Mouse (Mus musculus) midbrain, embryonic 16.5 days (tissue): Measurements from ENCODE around the gene Tmbim1. TPM values are rescaled to one million over a fixed set of nuclear protein-coding genes. Genes with fewer than 3 reads are reported as not detected.
"Not testable (repeated sequence)": the region's sequence is repeated elsewhere in the genome, so short reads cannot be mapped to it uniquely, and the experiment has no call there.

ENCODE experiments used
- ATAC-seq: fragments of 200-750 bp; cut with Nextera tagmentation; 2 replicates; pipeline ENCODE4 v1.8.0; 2017; ENCODE audit warnings: moderate TSS enrichment
- H3K27ac ChIP-seq: fragments of 300-500 bp; sonication (generic); 2 replicates; pipeline ENCODE4 v1.5.1; 2014; ENCODE audit warnings: mild to moderate bottlenecking, low read length, mixed read lengths
- H3K27me3 ChIP-seq: fragments of 300-500 bp; sonication (generic); 2 replicates; pipeline ENCODE4 v1.6.1; 2014; ENCODE audit warnings: low read depth, low read length, mixed read lengths; ENCODE audit not compliant: control insufficient read depth, insufficient read depth
- H3K36me3 ChIP-seq: fragments of 300-500 bp; sonication (generic); 2 replicates; pipeline ENCODE4 v1.6.1; 2014; ENCODE audit warnings: mild to moderate bottlenecking, low read length, moderate library complexity, mixed read lengths; ENCODE audit not compliant: control insufficient read depth, insufficient read depth
- H3K4me1 ChIP-seq: fragments of 300-500 bp; sonication (generic); 2 replicates; pipeline ENCODE4 v1.6.1; 2014; ENCODE audit warnings: mild to moderate bottlenecking, low read length, mixed read lengths; ENCODE audit not compliant: control insufficient read depth, insufficient read depth
- H3K4me2 ChIP-seq: fragments of 300-500 bp; sonication (generic); 2 replicates; pipeline ENCODE4 v1.6.1; 2014; ENCODE audit warnings: mild to moderate bottlenecking, low read length, mixed read lengths
- H3K4me3 ChIP-seq: fragments of 300-500 bp; sonication (generic); 2 replicates; pipeline ENCODE4 v1.5.1; 2014; ENCODE audit warnings: low read depth, mild to moderate bottlenecking, low read length, moderate library complexity, mixed read lengths
- H3K9ac ChIP-seq: fragments of 300-500 bp; sonication (generic); 2 replicates; pipeline ENCODE4 v1.6.1; 2014; ENCODE audit warnings: low read depth, low read length, mixed read lengths
- H3K9me3 ChIP-seq: fragments of 300-500 bp; sonication (generic); replicated peaks from 2 replicates; pipeline ENCODE4 v1.6.1; 2014; ENCODE audit warnings: mild to moderate bottlenecking, low read length, mixed read lengths; ENCODE audit not compliant: control insufficient read depth, poor library complexity, severe bottlenecking
- WGBS: fragments of 180-500 bp; shearing (Covaris S2); extraction: QIAGEN DNeasy Blood & Tissue Kit; methylation state at CpG from one replicate; pipeline ENCODE4 v1.1.7; 2014; 5-methylcytosine and 5-hydroxymethylcytosine counted together
- polyA plus RNA-seq: library from polyadenylated mRNA; unstranded; fragments of >200 nt; fragmentation: Nextera tagmentation; extraction: Ambion mirVana; gene quantifications from 2 replicates; pipeline ENCODE4 v1.2.1, GENCODE M21; 2015

The Tmbim1 gene
- polyA plus RNA-seq, 1 experiment from 2014 or later: 8.4 TPM

DNA sequence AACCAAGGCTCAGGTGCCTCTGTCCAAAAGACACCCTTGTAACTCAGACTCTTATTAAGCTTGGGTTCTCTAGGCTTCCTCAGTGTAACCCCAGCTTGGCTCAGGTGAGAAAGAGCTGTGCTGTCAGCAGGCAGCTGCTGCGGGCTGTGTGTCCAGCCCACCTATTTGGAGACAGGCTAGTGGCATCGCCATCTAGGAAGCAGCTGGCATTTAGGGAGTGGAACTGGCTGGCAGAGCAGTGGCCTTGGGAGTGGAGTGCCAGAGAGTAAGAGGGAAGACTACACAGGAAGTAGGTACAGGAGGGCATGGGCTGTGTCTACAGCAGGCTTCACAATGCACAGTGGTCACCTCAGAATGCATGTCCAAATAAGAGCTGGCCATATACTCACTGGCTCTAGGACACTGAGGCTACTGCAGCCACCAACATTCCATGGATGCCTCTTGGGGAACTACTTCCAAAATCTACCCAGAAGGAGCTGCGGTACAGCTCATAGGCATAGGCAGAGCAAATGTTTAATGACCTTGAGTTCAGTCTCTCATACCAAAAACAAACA lies 11.3 kb downstream of the Tmbim1 start:
- H3K9me3 ChIP-seq: no peaks in the 10 kb centered on the region
- H3K4me1 ChIP-seq: peaks cover 8% of the 10 kb centered on the region; the same call in 1 of the 2 replicates
- H3K4me2 ChIP-seq: no peak overlapping the region
- no peak for ATAC-seq
- 93% methylated on average over 3 of the region's 3 CpGs for WGBS
- H3K9ac ChIP-seq: no peak overlapping the region
- H3K4me3 ChIP-seq: no peak overlapping the region
- H3K27me3 ChIP-seq: no peaks in the 10 kb centered on the region
- no peaks in the 10 kb centered on the region; the same call in 1 of the 2 replicates for H3K36me3 ChIP-seq
- no peak overlapping the region for H3K27ac ChIP-seq

DNA sequence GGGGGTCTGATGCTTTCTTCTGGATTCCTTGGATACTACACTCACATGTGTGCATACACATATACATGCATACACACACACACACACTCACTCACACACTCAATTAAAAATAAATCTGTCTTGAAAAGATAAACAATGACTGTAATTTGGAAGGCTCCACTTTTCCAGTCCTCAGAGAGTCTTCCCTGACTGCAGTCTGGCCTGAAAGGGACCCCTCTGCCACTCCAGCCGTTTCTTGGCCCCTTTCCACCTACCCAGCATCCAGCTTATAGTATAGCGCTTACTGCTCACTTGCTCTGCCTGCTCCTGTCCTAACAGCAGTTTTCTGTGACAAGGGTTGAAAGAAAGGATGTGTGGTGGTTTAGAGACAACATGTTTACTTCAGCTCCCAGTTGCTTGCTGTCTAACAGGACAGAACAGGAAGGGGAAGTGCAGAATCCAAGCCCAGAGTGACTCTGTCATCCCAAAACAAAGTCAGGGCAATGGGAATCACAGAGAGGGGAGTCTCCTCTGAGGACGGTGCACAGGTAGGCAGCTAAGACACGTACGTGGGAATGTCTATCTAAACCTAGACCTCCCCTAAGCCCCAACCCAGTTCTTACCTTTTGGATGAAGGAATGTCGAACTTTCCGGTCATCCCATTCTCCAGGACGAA lies 12.0 kb downstream of the Tmbim1 start:
- ATAC-seq: no peak
- Histone ChIP-seq H3K4me1 (peaks cover 8% of the 10 kb centered on the region; the same call in 1 of the 2 replicates), H3K27ac (no peak overlapping the region), H3K4me2 (no peak overlapping the region), H3K27me3 (no peaks in the 10 kb centered on the region), H3K9me3 (no peaks in the 10 kb centered on the region), H3K36me3 (no peaks in the 10 kb centered on the region; the same call in 1 of the 2 replicates), H3K9ac (no peak overlapping the region), H3K4me3 (no peak overlapping the region)
- WGBS: 89% methylated on average over 8 of the region's 8 CpGs

DNA sequence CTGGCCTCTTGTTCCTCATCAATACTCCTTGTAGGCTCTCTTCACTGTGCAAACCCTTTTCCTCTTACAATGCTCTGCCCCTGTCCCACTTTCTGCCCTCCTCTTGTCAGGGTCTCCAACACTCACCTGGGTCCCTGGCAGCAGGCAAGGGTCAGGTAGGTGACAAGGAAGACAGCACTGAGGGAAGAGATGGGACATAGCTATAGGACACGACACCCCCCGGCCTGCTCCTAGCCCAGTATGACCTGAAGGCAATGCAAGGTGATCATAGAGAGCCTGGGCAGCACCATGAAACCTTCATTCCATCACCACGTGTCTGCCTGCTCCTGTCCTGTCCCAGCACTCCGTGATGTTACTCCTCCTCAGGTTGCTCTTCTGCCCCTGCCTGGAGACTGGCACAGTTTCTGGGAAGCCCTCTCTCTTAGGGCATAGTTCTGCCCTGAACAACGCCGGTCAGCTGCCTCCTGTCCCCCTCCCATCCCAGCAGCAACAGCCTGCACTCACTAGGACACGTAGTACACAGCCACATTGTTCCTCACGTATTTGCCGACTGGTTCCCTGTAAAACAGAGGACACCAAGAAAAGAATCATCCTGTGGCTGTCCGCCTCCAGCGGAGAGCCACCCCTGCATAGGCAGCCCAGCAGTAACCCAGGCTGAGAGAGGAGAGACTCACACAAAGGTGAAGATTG lies 12.9 kb downstream of the Tmbim1 start:
- Histone ChIP-seq H3K4me2 (no peak overlapping the region), H3K36me3 (no peaks in the 10 kb centered on the region; the same call in 1 of the 2 replicates), H3K4me1 (peaks cover 8% of the 10 kb centered on the region; the same call in 1 of the 2 replicates), H3K27ac (no peak overlapping the region), H3K9me3 (no peaks in the 10 kb centered on the region), H3K27me3 (no peaks in the 10 kb centered on the region), H3K9ac (no peak overlapping the region), H3K4me3 (no peak overlapping the region)
- ATAC-seq: no peak
- WGBS: 87% methylated on average over 11 of the region's 11 CpGs

DNA sequence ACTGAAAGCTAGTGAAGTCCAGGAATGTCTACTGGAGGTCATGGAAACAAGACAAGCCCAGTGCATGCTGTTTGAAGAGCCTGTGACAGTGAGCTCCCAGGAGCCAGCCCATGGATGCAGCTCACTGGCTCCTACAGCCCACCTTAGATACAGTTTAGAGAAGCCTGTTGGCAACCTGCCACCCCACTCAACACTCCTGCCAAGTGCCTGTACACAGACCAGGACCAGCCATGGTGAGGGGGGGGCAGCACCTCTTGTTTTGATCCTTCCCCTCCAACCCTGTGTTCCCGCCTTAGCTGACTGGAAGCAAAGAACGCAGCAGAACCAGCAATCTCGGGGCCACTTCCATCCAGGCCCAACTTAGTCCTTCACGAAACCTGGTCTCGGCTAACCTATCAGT lies 15.3 kb downstream of the Tmbim1 start:
- no peaks in the 10 kb centered on the region; the same call in 1 of the 2 replicates for H3K36me3 ChIP-seq
- H3K4me2 ChIP-seq: no peak overlapping the region
- ATAC-seq: no peak
- H3K27me3 ChIP-seq: no peaks in the 10 kb centered on the region
- H3K27ac ChIP-seq: no peak overlapping the region
- peaks cover 10% of the 10 kb centered on the region for H3K4me1 ChIP-seq
- no peak overlapping the region for H3K9ac ChIP-seq
- 90% methylated on average over 5 of the region's 5 CpGs for WGBS
- H3K4me3 ChIP-seq: no peak overlapping the region
- H3K9me3 ChIP-seq: no peaks in the 10 kb centered on the region

DNA sequence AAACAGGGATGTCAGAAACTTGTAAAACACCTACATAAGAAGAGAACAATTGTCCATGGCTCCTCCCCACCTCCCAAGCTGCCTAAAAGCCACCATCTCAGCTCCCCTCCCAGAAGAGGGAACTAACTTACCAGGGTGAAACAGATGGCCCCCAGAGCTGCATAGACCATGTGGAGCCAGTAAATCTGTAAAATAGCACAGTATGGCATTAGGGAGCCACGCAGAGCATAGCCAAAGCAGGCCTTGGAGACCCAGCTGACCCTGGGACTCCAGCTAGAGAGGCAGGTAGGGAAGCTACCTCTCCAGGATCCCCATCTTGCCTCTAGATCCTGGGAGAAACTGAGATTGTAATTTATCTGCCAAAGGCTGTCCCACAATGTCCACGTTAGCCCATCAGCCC lies 15.7 kb downstream of the Tmbim1 start:
- Histone ChIP-seq H3K27me3 (no peaks in the 10 kb centered on the region), H3K9me3 (no peaks in the 10 kb centered on the region), H3K9ac (no peak overlapping the region), H3K36me3 (no peaks in the 10 kb centered on the region; the same call in 1 of the 2 replicates), H3K4me2 (no peak overlapping the region), H3K4me1 (peaks cover 10% of the 10 kb centered on the region), H3K27ac (no peak overlapping the region), H3K4me3 (no peak overlapping the region)
- ATAC-seq: no peak
- 86% methylated on average over 2 of the region's 2 CpGs for WGBS

DNA sequence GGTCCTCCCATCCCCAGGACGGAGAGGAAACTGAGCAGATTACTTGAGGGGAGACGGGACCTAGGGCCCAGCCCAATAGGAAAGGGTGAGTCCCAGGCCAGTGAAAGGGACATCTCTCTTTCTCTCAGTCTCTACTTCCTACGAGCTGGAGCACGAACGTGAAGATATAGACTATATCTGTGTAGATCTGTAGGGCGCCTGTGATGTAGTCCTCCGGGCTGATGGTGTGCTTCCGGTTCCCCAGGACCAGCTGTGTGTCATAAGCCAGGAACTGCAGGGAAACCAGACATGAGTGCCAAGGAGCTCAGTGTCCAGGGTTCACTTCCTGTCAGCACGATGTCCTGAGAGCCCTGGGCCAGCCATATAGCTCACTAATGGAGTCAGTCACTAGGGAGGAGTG lies 16.2 kb downstream of the Tmbim1 start:
- no peaks in the 10 kb centered on the region for H3K27me3 ChIP-seq
- H3K27ac ChIP-seq: no peak overlapping the region
- no peaks in the 10 kb centered on the region; the same call in 1 of the 2 replicates for H3K36me3 ChIP-seq
- no peak overlapping the region for H3K4me2 ChIP-seq
- no peak for ATAC-seq
- WGBS: 92% methylated on average over 9 of the region's 9 CpGs
- peaks cover 10% of the 10 kb centered on the region for H3K4me1 ChIP-seq
- H3K4me3 ChIP-seq: no peak overlapping the region
- no peaks in the 10 kb centered on the region for H3K9me3 ChIP-seq
- H3K9ac ChIP-seq: no peak overlapping the region

DNA sequence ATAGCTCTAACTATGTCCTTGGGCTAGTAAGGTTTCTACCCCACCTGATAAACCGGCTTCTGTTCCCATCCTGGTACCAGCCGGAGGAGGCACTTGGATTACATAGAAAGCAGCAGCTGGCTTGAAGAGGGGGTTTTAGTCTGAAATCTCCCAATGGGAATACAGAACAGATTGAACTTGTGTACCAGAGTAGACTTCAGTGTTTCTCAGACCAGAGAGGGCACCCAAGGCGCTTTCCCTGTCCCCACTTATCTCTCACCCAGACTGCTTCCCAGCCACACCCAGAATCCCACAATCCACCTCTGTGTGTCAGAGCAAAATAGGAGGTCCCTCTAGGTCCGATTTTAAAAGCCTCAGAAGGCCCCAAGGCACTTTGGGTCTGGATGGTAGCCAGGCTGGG lies 17.1 kb downstream of the Tmbim1 start:
- ATAC-seq: no peak
- H3K9ac ChIP-seq: no peak overlapping the region

DNA sequence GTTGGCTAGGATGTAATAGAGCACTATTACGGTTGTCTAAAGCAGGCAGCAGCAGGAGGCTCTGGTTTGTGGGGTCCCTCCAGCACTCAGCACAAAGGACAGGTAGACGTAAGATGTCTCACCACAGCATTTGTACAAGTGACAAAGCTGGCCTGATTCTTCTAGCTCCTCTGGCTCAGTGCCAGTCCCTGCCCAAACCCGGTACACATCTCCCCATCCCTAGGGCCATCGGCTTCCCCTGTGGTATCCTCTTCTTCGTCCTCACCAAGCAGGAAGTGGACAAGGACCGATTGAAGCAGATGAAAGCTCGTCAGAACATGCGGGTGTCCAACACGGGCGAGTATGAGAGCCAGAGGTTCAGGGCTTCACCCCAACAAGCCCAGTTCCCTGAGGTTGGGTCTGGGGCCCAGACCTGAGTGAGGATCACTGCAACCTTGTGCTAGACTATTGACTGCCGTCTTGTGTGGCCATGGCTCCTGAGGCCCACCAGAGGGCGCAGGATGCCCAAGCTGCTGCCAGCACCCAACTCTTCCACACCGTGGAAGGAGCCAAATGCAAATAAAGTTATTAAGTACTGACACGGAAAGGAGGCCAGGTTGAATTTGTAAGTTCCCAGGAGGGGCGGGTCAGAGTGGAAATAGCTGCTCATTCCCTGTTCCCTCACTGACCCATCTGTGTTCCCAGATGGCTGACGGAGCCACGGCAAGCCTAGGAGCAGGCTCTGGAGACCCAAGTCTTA lies 18.4 kb downstream of the Tmbim1 start:
- WGBS: 59% methylated on average over 15 of the region's 17 CpGs
- H3K4me3 ChIP-seq, H3K27ac ChIP-seq, ATAC-seq, H3K9ac ChIP-seq, H3K9me3 ChIP-seq, H3K27me3 ChIP-seq, H3K36me3 ChIP-seq, H3K4me2 ChIP-seq: not testable (repeated sequence)
- peaks cover 22% of the 10 kb centered on the region for H3K4me1 ChIP-seq

More for the DNA sequence above, 17.1 kb downstream of the Tmbim1 start:
- Histone ChIP-seq H3K9me3 (no peaks in the 10 kb centered on the region), H3K4me3 (no peak overlapping the region), H3K27me3 (no peaks in the 10 kb centered on the region), H3K36me3 (no peaks in the 10 kb centered on the region), H3K4me1 (peaks cover 14% of the 10 kb centered on the region), H3K27ac (no peak overlapping the region), H3K4me2 (no peak overlapping the region)
- 77% methylated on average over 4 of the region's 4 CpGs for WGBS
